Mouse (Mus musculus) naive thymus-derived CD4-positive, alpha-beta T cell, adult 2 months (primary cell): ENCODE measurements around the gene Gm20696.

Experiments used
- DNase-seq: peaks from one replicate; pipeline ENCODE4 v3.0.0-alpha.2; 2011; ENCODE audit warnings: low read depth

Gene Gm20696

DNA sequence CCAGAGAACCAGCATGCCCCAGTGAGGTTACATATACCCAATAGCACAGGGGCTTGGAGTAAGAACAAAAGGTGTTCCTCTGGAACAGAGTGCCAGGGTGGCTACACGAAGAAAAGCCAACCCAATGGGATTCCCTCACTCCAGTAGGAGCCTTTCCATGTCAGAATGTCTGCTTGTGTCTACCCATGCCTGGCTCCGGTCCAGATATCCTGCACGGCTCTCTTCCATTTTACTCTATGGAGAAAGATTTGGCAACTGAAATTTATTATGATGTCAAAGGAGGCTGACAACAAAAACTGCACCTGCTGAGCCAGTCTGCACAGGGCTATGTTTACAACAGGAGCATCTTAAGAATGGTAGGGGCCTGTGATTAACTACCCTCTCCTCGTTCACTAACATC lies 377.4 kb downstream of the Gm20696 start:
- DNase-seq: no peak

GRCm38 (mm10) chr6:99285026-99285425 lies 381.6 kb downstream of the Gm20696 start:
- peak; percentile 53 for DNase-seq

GRCm38 (mm10) chr6:99284019-99284418 lies 382.6 kb downstream of the Gm20696 start:
- peak; percentile 64 for DNase-seq

DNA sequence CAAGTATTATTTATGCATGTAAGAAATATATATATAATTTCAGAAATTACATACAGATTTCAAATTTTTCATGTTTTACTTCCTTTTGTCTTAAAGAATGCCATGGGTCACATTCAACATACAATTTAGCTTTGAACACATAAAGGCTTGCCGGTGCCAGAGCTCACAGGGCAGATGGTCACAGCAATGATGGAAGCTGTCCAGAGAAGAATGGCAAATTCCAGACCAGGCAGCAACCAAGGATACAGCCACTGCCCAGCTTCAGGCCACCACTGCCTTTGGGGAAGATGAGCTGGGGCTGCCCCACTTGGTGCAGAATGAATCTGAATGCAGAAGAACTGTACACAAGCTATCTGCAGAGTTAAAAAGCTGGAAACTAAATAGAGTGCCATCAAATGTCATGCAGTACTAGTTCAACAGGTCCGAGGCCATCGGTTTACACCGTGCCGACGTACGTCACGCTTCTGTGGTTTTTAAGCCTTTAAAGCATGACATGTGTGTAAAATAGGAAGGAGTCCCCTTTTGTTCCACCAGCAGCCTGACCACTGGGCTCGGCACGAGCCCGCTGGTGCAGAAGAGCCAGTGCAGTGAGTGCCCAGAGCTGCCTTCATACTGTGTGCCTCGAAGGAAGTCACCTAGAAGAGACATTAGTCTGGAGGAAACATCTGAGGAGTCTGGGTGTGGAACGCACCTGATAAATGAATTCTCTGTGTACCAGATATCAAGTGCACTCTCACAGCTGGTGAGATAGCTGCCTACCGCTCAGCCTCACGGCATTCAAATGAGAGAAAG lies 383.5 kb downstream of the Gm20696 start:
- peak; percentile 76 for DNase-seq

DNA sequence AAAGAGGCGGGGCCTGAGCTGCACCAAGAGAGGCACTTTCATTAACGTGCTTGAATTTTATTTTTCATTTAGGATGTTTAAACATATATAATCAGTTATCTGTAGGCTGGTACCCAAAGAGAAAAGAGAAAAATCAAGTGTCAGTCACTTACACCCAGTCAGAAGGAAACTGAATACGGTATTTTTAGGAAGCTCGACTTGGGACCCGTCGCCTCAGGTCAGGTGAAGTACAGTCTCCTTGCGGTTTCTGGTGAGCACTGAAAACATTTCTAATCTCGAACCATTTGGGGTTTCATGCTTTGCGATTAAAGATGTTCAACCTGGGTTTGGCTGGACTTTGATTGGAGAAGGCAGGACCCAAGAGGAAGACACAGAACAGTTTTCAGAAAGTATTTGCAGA lies 385.2 kb downstream of the Gm20696 start:
- DNase-seq: no peak

GRCm38 (mm10) chr6:99280619-99281018 lies 386.0 kb downstream of the Gm20696 start:
- DNase-seq: no peak

DNA sequence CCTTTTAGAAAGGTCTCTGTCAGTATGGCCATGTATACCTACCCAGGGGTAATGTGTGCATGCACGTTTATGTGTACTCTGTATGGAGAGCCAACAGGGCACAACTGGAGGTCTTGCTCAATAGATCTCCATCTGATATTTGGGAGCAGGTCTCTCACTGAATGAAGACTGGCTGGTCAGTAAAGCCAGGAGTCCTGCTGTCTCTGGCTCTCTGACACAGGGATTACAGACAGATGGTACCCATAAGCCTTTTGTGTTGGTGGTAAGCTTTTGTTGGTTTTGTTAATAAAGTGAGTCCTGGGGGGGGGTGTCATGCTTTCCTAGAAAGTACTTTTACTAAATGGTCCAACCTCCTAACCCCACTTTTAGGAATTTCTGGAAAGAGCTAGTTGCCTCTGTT lies 389.3 kb downstream of the Gm20696 start:
- no peak for DNase-seq

DNA sequence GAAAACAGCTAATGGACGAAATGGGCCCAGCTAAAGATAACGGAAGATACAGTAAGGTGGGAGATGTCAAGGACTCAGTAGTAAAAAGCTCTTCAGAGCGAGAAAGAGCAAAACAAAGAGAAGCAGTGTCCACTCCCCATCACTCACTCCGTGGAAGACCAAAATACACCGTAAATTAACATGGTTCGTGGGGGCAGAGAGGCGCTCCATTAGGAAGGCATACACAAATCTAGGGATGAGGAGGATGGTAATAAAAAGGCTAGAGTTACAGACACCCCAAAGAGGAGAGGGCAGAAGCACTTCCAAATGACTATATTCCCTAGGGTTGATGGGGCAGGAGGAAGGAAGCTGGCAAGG lies 390.3 kb downstream of the Gm20696 start:
- DNase-seq: no peak

- peak; percentile 71 for DNase-seq
Observed at GRCm38 (mm10) chr6:99275381-99276296, 391.0 kb downstream of the Gm20696 start.

DNA sequence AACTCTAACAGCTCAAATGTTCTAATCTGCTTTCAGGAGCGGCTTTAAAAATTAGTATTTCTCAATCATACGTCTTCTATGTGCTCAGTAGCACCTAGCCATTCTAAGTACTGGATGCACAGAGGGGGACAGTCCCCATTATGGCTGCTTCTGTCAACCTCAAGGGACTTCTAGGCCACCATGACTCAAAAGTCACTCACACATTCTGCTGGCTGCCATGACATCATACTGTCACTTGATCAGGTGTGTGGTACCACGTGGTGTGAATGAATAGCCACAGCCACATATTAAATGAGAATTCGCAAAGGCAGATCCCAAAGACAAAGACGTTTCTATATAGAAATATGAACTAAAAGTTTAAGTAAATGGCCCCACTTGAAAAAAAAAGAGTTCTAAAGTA lies 391.9 kb downstream of the Gm20696 start:
- peak; percentile 61 for DNase-seq

GRCm38 (mm10) chr6:99274222-99274621 lies 392.4 kb downstream of the Gm20696 start:
- DNase-seq: no peak

DNA sequence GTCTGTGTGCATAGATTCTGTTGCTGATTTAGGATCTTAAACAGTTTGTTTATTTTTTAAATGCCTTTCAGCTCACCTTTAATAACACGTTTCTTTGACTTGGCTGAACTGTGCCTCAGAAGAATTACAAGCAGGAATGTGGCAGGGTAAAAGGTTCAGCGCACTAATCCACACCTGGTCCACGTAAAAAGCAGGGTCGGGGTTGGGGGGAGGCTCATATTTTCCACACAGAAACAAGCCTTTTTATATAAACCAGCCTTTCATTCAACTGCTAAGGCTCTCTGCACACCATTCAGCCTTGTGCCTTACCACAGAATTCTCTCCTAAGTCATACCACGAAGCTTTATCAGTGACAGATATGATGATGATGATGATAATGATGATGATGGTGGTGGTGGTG lies 393.4 kb downstream of the Gm20696 start:
- no peak for DNase-seq

GRCm38 (mm10) chr6:99272174-99272573 lies 394.4 kb downstream of the Gm20696 start:
- no peak for DNase-seq

DNA sequence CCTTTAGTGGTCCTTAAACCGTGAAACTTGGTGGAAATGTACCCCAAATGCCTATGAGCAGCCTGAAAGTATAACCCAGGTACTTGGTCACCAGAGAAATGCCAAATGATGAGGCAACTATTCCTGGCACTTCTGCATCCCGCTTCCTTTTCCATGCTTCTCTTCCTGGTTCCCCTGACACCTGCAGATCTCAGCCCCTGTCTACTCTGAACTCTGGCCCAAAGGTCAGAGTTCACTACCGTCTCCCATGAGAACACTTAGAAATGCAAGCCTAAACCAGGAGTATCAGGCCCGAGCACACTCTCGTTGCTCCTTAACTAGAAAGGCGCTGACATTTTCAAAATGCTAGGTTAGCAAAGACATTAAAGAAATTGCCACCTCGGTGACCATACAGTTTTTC lies 394.9 kb downstream of the Gm20696 start:
- no peak for DNase-seq

DNA sequence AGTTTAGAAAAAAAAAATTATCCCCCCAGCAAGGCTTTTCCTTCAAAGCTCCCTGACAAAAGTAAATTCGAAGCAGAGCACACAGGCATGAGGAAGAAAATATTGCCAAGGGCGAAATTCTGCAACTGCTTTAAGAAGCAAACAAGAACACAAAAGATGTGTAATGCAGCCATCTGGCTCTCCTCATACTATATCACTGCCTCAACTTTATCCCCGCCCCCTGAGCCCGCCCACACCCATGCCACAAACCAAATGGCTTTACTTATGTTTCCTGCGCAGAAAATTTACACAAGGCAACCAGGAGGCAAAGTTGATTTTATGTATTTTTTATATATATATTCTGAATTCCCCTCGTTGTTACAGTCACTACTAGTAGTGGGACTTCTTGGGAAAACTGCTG lies 396.7 kb downstream of the Gm20696 start:
- DNase-seq: peak; percentile 79

DNA sequence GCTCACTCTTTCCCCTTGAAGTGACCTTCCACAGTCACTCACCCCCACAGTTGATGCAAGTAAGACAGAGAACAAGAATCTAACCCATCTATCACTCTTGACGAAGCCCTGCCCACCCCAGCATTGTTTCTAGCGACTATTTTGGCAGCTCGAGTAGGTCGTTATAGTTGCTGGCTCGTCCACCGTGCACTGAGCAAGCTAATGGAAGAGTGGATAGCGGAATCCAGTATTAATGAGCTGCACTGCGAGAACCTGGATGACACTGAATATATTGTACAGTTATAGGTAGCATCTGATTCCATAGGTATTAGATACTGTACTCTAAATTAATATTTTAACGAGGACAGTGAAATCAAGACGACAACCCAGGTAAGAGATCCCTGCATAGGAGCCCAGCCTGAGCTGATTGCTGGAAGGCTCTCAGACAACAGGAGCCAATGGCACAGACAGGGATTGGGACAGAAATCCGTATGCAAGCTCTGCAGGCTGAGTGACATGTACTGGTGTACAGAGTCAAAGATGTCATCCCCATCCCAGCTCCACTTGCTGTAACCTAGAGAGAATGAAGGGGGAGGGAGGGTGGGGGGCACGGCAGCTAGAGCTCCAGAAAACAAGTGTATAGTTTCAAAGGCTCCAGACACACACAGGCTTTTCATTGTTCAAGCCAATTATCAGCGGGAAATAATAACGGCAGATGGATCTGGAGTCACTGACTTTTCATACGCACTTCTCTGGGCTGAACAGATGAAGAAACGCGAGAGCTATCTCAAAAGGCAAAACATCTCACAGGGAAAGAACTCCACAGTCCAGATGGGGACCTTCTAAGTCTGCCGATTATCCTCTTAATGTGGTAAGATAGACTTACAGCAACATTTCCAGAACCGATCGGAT lies 398.2 kb downstream of the Gm20696 start:
- DNase-seq: no peak

- peak; percentile 73 for DNase-seq
Observed at GRCm38 (mm10) chr6:99265945-99266656, 400.5 kb downstream of the Gm20696 start.

DNA sequence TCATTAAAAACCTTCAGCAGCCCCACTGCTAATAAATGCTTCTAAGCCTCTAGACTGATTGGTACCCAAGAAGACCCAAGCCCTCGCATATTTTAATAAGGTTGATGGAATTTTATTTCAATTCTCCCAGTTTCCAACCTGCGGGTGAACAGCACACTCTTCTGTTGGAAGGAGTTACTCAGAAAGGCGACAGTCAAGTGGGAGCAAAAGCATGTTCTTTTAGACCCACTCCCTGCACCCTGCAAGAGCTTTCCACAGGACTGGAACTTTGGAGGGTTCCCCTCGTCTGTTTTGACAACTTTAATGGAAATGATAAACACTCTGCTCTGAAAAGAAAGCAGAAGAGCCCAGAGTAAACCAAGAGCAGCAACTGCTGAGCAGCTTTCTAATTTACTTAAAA lies 401.4 kb downstream of the Gm20696 start:
- no peak for DNase-seq

GRCm38 (mm10) chr6:99264192-99265093 lies 402.2 kb downstream of the Gm20696 start:
- peak; percentile 55 for DNase-seq

- DNase-seq: no peak
Observed at GRCm38 (mm10) chr6:99263886-99264185, 402.8 kb downstream of the Gm20696 start.
